Mouse (Mus musculus): ENCODE results near the gene Arhgap45. TPM values are rescaled to one million over a fixed set of nuclear protein-coding genes. Genes with fewer than 3 reads are reported as not detected.

Arhgap45 gene
- polyA plus RNA-seq, 1 experiment from 2014 or later: 4.7 TPM

DNA sequence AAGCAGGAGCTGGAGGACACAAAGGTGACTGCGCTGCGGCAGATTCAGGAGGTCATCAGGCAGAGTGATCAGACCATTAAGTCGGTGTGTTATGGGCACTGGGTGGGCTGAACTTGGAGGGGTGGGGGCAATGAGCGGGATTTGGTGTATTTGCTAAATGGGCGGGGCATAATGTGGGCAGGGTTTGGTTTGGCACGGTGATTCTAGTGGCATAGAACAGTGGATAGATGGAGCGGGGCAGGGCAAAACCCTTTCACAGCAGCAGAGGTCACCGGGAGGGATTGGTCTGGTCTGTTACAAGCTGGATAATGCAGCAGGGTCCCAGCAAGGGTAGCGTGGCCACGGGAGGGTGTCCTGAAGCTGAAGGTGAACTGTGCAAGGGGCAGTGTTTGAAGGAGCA lies 9.0 kb downstream of the Arhgap45 start:
- H3K9me3 ChIP-seq (replicated peaks): no peaks in the 10 kb centered on the region
- no peak overlapping the region for H3K27ac ChIP-seq
- H3K9ac ChIP-seq: no peak overlapping the region
- 81% methylated on average over 10 of the region's 10 CpGs for WGBS
- H3K36me3 ChIP-seq: no peaks in the 10 kb centered on the region
- H3K27me3 ChIP-seq: no peaks in the 10 kb centered on the region
- ATAC-seq (replicated peaks; ENCODE audit: insufficient number of reproducible peaks, insufficient read depth, low FRiP score, low read depth): no peak
- H3K4me2 ChIP-seq: no peak overlapping the region
- no peak overlapping the region for H3K4me3 ChIP-seq
- H3K4me1 ChIP-seq (replicated peaks): peaks cover 5% of the 10 kb centered on the region; the same call in 1 of the 2 replicates

DNA sequence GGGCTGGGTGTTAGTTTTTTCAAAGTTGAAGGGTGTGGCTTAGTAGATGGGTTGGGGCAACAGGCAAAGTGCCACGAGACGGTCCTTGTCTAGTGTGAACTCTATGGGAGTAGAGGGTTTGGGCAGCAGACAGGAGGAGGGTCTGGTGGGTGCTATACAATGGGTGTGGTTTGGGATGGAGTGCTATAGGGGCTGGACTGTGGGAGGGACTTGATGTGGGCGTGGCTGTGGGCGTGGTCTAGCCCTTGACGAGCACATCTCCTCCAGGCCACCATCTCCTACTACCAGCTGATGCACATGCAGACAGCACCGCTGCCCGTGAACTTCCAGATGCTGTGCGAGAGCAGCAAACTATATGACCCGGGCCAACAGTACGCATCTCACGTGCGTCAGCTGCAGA lies 9.4 kb downstream of the Arhgap45 start:
- H3K4me2 ChIP-seq: no peak overlapping the region
- 65% methylated on average over 12 of the region's 12 CpGs for WGBS
- ATAC-seq (replicated peaks; ENCODE audit: insufficient number of reproducible peaks, insufficient read depth, low FRiP score, low read depth): no peak
- H3K36me3 ChIP-seq: no peaks in the 10 kb centered on the region
- no peak overlapping the region for H3K27ac ChIP-seq
- 0 out of 2 replicates have a peak, but pooled peaks cover 2% of the 10 kb centered on the region for H3K4me1 ChIP-seq (replicated peaks)
- no peaks in the 10 kb centered on the region for H3K9me3 ChIP-seq (replicated peaks)
- H3K9ac ChIP-seq: no peak overlapping the region
- no peak overlapping the region for H3K4me3 ChIP-seq
- no peaks in the 10 kb centered on the region for H3K27me3 ChIP-seq

DNA sequence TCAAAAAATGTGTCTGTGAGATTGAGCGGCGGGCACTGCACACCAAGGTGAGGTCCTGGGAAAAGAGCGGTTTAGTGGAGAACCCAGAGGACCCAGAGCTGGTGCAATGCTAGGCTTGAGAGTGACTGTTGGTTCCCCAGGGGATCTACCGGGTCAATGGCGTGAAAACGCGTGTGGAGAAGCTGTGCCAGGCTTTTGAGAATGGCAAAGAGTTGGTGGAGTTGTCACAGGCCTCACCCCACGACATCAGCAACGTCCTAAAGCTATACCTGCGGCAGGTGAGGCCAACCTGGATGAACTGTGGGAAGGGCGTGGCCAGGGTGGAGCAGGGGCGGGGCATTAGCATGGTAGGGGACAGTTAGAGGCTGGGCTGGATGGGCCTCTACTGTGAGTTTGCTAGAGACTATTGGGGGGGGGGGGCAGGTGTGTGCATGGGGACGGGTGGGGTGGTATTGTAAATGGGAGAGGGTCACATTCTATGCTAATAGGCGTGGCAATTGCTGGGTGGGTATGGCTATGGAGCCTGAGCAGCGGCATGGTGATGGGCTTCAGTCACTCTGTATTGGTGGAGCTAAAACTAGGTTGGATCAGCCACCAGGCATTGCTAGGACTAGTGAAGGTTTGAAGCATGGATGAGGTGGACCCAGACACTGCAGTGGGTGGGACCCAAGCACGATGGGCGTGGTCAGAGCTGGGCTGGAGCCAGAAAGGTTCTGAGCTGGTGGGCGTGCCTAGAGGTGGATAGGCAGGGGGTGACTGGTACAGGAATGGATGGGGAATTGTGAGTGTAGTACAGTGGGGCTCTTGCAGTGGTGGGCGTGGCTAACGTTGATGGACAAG lies 11.4 kb downstream of the Arhgap45 start:
- H3K4me3 ChIP-seq: no peak overlapping the region

DNA sequence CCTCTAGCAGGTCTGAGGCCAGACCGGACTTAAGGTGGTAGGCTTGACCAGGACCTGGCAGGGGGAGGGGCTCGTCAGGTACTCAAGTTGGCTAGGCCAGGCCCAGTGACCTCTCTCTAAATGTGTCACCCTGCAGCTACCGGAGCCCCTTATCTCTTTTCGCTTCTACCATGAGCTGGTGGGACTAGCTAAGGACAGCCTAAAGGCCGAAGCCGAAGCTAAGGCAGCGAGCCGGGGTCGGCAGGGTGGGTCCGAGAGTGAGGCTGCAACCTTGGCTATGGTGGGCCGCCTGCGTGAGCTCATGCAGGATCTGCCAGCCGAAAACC lies 12.0 kb downstream of the Arhgap45 start:
- ATAC-seq (replicated peaks; ENCODE audit: insufficient number of reproducible peaks, insufficient read depth, low FRiP score, low read depth): no peak
- Histone ChIP-seq H3K9me3 (replicated peaks) (no peaks in the 10 kb centered on the region), H3K27me3 (no peaks in the 10 kb centered on the region), H3K27ac (no peak overlapping the region), H3K4me3 (no peak overlapping the region), H3K9ac (no peak overlapping the region), H3K4me2 (no peak overlapping the region), H3K4me1 (replicated peaks) (peaks cover 13% of the 10 kb centered on the region), H3K36me3 (no peaks in the 10 kb centered on the region)
- WGBS: 89% methylated on average over 13 of the region's 13 CpGs

More for the DNA sequence above, 11.4 kb downstream of the Arhgap45 start:
- no peaks in the 10 kb centered on the region for H3K27me3 ChIP-seq
- H3K4me2 ChIP-seq: no peak overlapping the region
- no peak overlapping the region for H3K9ac ChIP-seq
- H3K36me3 ChIP-seq: no peaks in the 10 kb centered on the region
- H3K27ac ChIP-seq: no peak overlapping the region
- no peaks in the 10 kb centered on the region for H3K9me3 ChIP-seq (replicated peaks)
- H3K4me1 ChIP-seq (replicated peaks): peaks cover 7% of the 10 kb centered on the region
- no peak for ATAC-seq (replicated peaks; ENCODE audit: insufficient number of reproducible peaks, insufficient read depth, low FRiP score, low read depth)
- WGBS: 75% methylated on average over 20 of the region's 20 CpGs

DNA sequence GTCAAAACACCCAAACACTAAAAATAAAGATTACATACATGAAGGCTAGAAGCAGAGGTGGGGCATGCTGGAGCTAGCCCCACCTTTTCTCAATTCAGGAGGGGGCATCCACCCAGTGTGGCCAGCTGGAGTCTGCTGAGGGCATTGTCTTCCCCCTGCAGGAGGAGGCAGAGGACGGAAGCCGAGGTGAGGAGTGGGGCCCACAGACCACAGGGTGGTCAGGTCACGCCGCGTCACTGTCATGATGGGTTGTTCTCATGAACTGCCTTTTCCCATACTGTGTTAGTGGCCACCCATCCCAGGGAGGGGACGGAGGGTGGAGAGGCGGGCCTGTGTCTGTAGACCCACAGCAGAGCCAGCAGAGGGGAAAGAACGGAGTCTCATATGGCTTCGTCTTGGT lies 13.7 kb downstream of the Arhgap45 start:
- Histone ChIP-seq H3K4me3 (no peak overlapping the region), H3K27ac (no peak overlapping the region), H3K9ac (no peak overlapping the region), H3K4me1 (replicated peaks) (peaks cover 24% of the 10 kb centered on the region), H3K27me3 (no peaks in the 10 kb centered on the region), H3K36me3 (no peaks in the 10 kb centered on the region), H3K4me2 (no peak overlapping the region), H3K9me3 (replicated peaks) (no peaks in the 10 kb centered on the region)
- ATAC-seq (replicated peaks; ENCODE audit: insufficient number of reproducible peaks, insufficient read depth, low FRiP score, low read depth): no peak
- WGBS: 80% methylated on average over 9 of the region's 9 CpGs

DNA sequence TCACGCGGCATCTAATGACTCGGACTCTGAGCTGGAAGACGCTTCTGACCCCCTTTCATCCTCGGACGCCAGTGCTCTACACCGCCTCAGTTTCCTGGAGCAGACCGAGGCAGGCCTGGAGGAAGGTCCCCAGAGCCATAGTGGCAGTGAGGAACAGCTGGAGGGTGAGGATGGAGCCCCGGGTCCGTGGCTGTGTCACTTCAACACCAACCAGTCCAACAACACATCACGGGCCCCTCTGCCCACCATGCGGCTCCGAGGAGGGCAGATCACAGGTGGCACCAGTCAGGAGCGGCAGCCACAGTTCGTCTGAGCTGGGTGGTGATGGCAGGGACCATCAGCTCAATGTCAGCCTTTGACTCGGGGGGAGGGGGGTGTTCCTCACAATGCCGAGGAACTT lies 14.3 kb downstream of the Arhgap45 start:
- H3K27ac ChIP-seq: no peak overlapping the region
- 86% methylated on average over 17 of the region's 17 CpGs for WGBS
- H3K9ac ChIP-seq: no peak overlapping the region
- no peak for ATAC-seq (replicated peaks; ENCODE audit: insufficient number of reproducible peaks, insufficient read depth, low FRiP score, low read depth)
- H3K4me2 ChIP-seq: no peak overlapping the region
- no peak overlapping the region for H3K4me3 ChIP-seq
- H3K36me3 ChIP-seq: peaks cover 4% of the 10 kb centered on the region
- no peaks in the 10 kb centered on the region for H3K27me3 ChIP-seq
- H3K4me1 ChIP-seq (replicated peaks): peaks cover 24% of the 10 kb centered on the region
- H3K9me3 ChIP-seq (replicated peaks): no peaks in the 10 kb centered on the region

DNA sequence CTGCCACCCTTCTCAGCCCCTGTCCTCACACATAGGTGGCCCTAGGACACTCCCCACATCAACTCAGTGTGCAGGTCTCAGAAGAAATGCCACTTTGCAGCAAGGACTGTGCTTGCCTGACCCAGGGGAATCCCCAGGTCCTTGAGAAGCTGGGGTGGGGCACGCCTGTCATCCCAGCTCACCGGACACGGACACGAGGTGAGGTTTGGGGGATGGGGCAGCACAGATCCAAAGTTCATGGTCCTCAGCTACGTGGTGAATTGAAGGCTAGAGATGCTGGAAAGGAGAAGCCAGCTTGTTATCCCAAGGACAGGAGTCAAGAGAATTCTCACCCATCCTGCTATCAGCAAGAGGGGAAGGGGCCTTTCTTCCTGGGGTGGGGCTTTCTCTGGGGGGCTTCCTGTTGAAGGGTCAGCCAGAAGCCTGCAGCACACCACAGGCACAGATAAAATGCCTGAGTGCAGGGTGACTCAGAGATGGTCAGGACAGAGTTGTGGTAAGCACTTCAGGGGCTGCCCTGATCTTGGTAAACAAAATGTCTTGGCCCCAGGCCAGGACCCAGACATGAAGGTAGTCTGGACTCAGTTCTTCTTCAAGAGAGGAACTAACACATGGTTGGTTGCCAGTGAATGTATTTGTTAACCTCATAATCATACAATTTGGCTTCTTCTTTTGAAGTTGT lies 16.5 kb downstream of the Arhgap45 start:
- H3K4me1 ChIP-seq (replicated peaks): peaks cover 27% of the 10 kb centered on the region
- H3K9ac ChIP-seq: peak overlapping the region; percentile 29
- H3K27me3 ChIP-seq: no peaks in the 10 kb centered on the region
- peak overlapping the region; percentile 81 for H3K27ac ChIP-seq
- H3K4me2 ChIP-seq: 0 out of 2 replicates have a peak overlapping the region, but pooled peaks have one; percentile 9
- H3K9me3 ChIP-seq (replicated peaks): no peaks in the 10 kb centered on the region
- H3K4me3 ChIP-seq: no peak overlapping the region
- peaks cover 26% of the 10 kb centered on the region for H3K36me3 ChIP-seq
- ATAC-seq (replicated peaks; ENCODE audit: insufficient number of reproducible peaks, insufficient read depth, low FRiP score, low read depth): peak; percentile 63
- 15% methylated on average over 5 of the region's 5 CpGs for WGBS

DNA sequence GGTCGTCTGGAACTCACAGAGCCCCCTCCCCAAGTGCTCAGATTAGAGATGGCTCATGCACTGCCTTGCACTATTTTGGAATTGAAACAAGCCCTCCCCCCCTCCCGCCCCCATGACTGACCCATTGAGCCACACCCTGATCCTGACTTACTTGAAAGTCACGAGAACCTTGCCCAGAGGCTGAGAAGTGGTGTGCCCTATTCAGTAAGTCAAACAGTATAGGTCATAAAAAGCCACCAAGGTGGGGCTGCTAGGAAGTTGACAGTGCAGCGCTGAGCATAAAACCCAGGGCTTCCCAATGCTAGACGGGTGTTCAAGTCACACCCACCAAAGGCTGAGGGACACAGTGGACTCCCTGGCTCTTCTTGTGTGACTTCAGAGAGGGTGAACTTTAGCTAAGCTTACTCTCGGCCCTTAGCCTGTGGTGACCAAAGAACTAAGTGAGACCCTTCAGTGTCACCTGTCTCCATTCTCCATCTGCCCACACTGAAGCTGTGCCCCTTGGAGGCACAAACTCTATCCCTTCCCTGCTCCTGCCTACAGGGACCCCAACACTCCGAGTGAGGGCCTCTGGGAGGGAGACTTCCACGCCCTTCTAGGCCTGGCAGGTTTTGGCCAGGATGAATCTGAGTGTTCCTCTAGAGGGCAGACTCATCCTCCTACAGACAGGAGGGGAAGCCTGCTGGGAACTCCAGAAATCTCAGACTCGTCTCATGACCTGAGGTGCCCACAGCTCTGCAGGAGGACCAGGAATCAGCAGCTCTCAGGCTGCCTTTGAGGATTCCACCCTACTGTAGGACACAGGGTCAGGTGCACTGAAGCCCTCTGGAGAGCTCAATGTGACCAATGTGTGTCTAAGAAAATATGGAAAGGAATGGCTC lies 17.3 kb downstream of the Arhgap45 start:
- Histone ChIP-seq H3K4me3 (no peak overlapping the region), H3K9ac (peak overlapping the region; percentile 5; the same call in 1 of the 2 replicates), H3K9me3 (replicated peaks) (no peaks in the 10 kb centered on the region), H3K27ac (peak overlapping the region; percentile 81), H3K27me3 (no peaks in the 10 kb centered on the region), H3K4me1 (replicated peaks) (peaks cover 35% of the 10 kb centered on the region), H3K36me3 (peaks cover 31% of the 10 kb centered on the region), H3K4me2 (no peak overlapping the region)
- WGBS: 26% methylated on average over 9 of the region's 9 CpGs
- ATAC-seq (replicated peaks; ENCODE audit: insufficient number of reproducible peaks, insufficient read depth, low FRiP score, low read depth): peak; percentile 40; the same call in 1 of the 2 replicates

DNA sequence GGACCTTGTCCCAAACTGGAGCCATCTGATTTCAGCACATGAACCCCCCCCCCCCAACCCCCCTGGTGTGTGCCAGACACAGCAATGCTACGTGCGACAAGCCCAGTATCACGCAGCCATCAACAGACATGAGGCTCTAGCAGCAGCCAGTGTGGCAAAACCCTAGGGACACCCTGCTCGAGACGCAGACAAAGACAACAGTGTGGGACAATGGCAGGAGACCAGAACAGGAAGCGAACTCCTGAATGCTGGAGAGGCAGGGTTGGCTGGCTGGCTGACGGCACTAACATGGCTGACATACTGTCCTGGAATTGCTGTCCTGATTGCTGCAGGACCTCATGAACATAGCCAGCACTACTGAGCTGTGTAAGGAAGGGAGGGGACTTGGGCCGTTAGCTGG lies 18.7 kb downstream of the Arhgap45 start:
- H3K4me3 ChIP-seq: no peak overlapping the region
- H3K36me3 ChIP-seq: peaks cover 31% of the 10 kb centered on the region
- no peaks in the 10 kb centered on the region for H3K27me3 ChIP-seq
- no peaks in the 10 kb centered on the region for H3K9me3 ChIP-seq (replicated peaks)
- no peak overlapping the region for H3K9ac ChIP-seq
- ATAC-seq (replicated peaks; ENCODE audit: insufficient number of reproducible peaks, insufficient read depth, low FRiP score, low read depth): no peak
- H3K4me2 ChIP-seq: no peak overlapping the region
- H3K27ac ChIP-seq: peak overlapping the region; percentile 81
- H3K4me1 ChIP-seq (replicated peaks): peaks cover 38% of the 10 kb centered on the region
- whole genome bisulfite sequencing: 73% methylated on average over 8 of the region's 8 CpGs

DNA sequence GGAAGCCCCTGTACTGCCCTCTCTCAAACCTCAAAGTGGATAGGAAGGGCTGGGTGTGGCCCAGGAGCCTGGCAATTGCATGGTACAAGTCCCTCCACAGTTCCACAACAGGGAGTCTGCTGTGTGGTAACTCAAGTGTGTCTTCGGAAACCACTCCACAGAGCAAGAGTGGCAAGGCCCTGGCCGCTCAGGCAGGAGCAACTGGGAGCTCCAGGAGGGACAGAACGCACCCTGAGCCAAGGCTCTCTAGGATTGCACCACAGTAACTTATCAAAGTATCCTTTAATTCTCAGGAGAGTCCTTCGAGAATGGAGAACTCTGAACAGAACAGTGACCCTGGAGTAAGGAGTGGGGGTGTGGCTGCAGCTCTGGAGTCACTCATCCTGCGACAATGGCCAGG lies 19.2 kb downstream of the Arhgap45 start:
- 79% methylated on average over 5 of the region's 5 CpGs for WGBS
- Histone ChIP-seq H3K36me3 (peaks cover 31% of the 10 kb centered on the region), H3K4me3 (no peak overlapping the region), H3K27ac (peak overlapping the region; percentile 81), H3K4me1 (replicated peaks) (peaks cover 38% of the 10 kb centered on the region), H3K9ac (no peak overlapping the region), H3K4me2 (no peak overlapping the region), H3K27me3 (no peaks in the 10 kb centered on the region), H3K9me3 (replicated peaks) (no peaks in the 10 kb centered on the region)
- ATAC-seq (replicated peaks; ENCODE audit: insufficient number of reproducible peaks, insufficient read depth, low FRiP score, low read depth): no peak

DNA sequence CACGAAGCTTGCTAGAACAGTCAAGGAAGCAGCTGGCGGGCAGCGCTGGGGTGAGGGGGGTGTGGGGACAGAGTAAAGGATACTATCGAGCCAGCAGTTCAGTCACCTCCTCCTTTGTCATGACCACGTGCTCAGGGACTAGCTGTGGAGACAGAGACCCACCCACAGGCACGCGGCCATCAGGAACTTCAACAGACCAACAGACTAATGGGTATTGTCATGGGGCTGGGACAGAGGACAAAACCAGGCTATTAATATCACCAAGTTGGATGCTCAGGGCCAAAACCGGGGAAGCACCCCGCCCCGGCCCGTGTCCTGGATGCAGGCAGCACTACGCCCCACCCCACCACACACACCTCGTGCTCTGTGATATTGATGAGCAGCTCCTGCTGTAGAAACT lies 20.4 kb downstream of the Arhgap45 start:
- Histone ChIP-seq H3K9ac (no peak overlapping the region), H3K4me1 (replicated peaks) (peaks cover 38% of the 10 kb centered on the region), H3K27ac (no peak overlapping the region), H3K9me3 (replicated peaks) (no peaks in the 10 kb centered on the region), H3K27me3 (no peaks in the 10 kb centered on the region), H3K4me3 (no peak overlapping the region), H3K36me3 (peaks cover 31% of the 10 kb centered on the region), H3K4me2 (no peak overlapping the region)
- ATAC-seq (replicated peaks; ENCODE audit: insufficient number of reproducible peaks, insufficient read depth, low FRiP score, low read depth): no peak
- WGBS: 88% methylated on average over 13 of the region's 13 CpGs
